Mouse (Mus musculus): ENCODE results near the gene Zfp454.

GRCm38 (mm10) chr11:50835727-50836126, 51.7 kb downstream of the Zfp454 start:
- TF ChIP-seq MYOD1 (IDR thresholded peaks at IDR 0.05; ENCODE audit: control insufficient read depth, insufficient read length, low read depth) (no peak), CTCF (IDR thresholded peaks at IDR 0.05; ENCODE audit: control insufficient read depth, insufficient read depth, insufficient read length) (no peak), FOSL1 (IDR thresholded peaks at IDR 0.05; ENCODE audit: insufficient read depth, low read length, poor library complexity, severe bottlenecking) (no peak), CEBPB (IDR thresholded peaks at IDR 0.05; ENCODE audit: low read depth) (no peak), MAX (IDR thresholded peaks at IDR 0.05) (no peak), USF1 (IDR thresholded peaks at IDR 0.05; ENCODE audit: low read depth) (no peak), MYOG (IDR thresholded peaks at IDR 0.05; ENCODE audit: control insufficient read depth, extremely low read depth, insufficient read length) (no peak)
